Mouse (Mus musculus): Measurements from ENCODE around the gene Myo15.

DNA sequence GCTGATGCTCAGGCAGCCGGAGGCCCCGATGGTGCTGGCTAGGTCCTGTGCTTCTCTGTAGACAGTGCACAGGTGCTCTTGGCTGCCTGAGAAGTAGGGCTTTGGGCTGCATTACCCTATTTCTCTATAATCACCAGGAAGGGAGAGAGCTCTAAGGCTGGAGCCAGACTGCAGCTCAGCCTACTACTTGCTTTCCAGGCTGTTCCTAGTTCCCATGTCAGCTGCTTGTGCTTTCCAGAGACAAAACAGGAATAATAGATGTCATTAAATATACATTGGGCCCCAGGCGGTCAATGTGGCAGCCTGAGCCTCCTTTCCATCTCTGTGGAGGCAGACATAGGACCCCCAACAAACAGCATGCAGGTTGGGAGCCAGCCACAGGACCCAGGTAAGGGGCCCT is at the start of gene Myo15:
- TF ChIP-seq CTCF (IDR thresholded peaks at IDR 0.05; ENCODE audit: low read depth) (no peak), EP300 (IDR thresholded peaks at IDR 0.05; ENCODE audit: low read depth) (no peak)

Data from heart, postnatal 0 days (tissue).